Mouse (Mus musculus): ENCODE results near the gene Erbin. TPM values are rescaled to one million over a fixed set of nuclear protein-coding genes. Genes with fewer than 3 reads are reported as not detected.

Gene Erbin
- 16.8 and 17.2 TPM in 2 replicates for polyA plus RNA-seq (2015; fragmentation: Nextera tagmentation; extraction: Ambion mirVana)

- WGBS: under 1% methylated on average over 50 of the region's 93 CpGs
- Histone ChIP-seq H3K9ac (ENCODE audit: low read length) (peak within 1 kb of the TSS; percentile 100), H3K9me3 (ENCODE audit: control insufficient read depth, low read length) (no peaks in the 10 kb centered on the region), H3K27ac (ENCODE audit: low read length) (peak within 1 kb of the TSS; percentile 100), H3K4me2 (ENCODE audit: low read depth, low read length) (peak within 1 kb of the TSS; percentile 72), H3K27me3 (ENCODE audit: control insufficient read depth, insufficient read depth, low read depth, low read length) (no peaks in the 10 kb centered on the region), H3K4me1 (replicated peaks; ENCODE audit: control insufficient read depth, insufficient read depth, low read length) (peaks cover 13% of the 10 kb centered on the region), H3K36me3 (ENCODE audit: control insufficient read depth, insufficient read depth, low read length) (no peaks in the 10 kb centered on the region), H3K4me3 (ENCODE audit: low read length) (peak within 1 kb of the TSS; percentile 94)
- ATAC-seq (ENCODE audit: low read depth): peak; percentile 77
These were observed at the start of gene Erbin for GRCm38 (mm10) chr13:103920261-103920932. Erbin (minus strand) TSS chr13:103920514.

- 65% methylated on average over 6 of the region's 6 CpGs for WGBS
- no peaks in the 10 kb centered on the region for H3K27me3 ChIP-seq (ENCODE audit: control insufficient read depth, insufficient read depth, low read depth, low read length)
These were observed 49.6 kb upstream of the Erbin start for GRCm38 (mm10) chr13:103969912-103970311.

GRCm38 (mm10) chr13:103967987-103968386 is 47.7 kb upstream of the Erbin start:
- WGBS: 88% methylated on average over 9 of the region's 9 CpGs
- H3K4me2 ChIP-seq (ENCODE audit: low read depth, low read length): no peak overlapping the region
- H3K36me3 ChIP-seq (ENCODE audit: control insufficient read depth, insufficient read depth, low read length): no peaks in the 10 kb centered on the region
- H3K9me3 ChIP-seq (ENCODE audit: control insufficient read depth, low read length): no peaks in the 10 kb centered on the region
- no peaks in the 10 kb centered on the region for H3K27me3 ChIP-seq (ENCODE audit: control insufficient read depth, insufficient read depth, low read depth, low read length)
- ATAC-seq (ENCODE audit: low read depth): no peak
- H3K9ac ChIP-seq (ENCODE audit: low read length): no peak overlapping the region
- no peak overlapping the region for H3K27ac ChIP-seq (ENCODE audit: low read length)
- no peaks in the 10 kb centered on the region for H3K4me1 ChIP-seq (replicated peaks; ENCODE audit: control insufficient read depth, insufficient read depth, low read length)
- H3K4me3 ChIP-seq (ENCODE audit: low read length): no peak overlapping the region

More at GRCm38 (mm10) chr13:103969912-103970311, 49.6 kb upstream of the Erbin start:
- Histone ChIP-seq H3K36me3 (ENCODE audit: control insufficient read depth, insufficient read depth, low read length) (no peaks in the 10 kb centered on the region), H3K4me3 (ENCODE audit: low read length) (no peak overlapping the region), H3K9me3 (ENCODE audit: control insufficient read depth, low read length) (no peaks in the 10 kb centered on the region), H3K4me1 (replicated peaks; ENCODE audit: control insufficient read depth, insufficient read depth, low read length) (peaks cover 7% of the 10 kb centered on the region; the same call in 1 of the 2 replicates), H3K9ac (ENCODE audit: low read length) (no peak overlapping the region), H3K4me2 (ENCODE audit: low read depth, low read length) (no peak overlapping the region), H3K27ac (ENCODE audit: low read length) (no peak overlapping the region)
- ATAC-seq (ENCODE audit: low read depth): no peak

- Histone ChIP-seq H3K4me1 (replicated peaks; ENCODE audit: control insufficient read depth, insufficient read depth, low read length) (no peaks in the 10 kb centered on the region), H3K9ac (ENCODE audit: low read length) (no peak overlapping the region), H3K27ac (ENCODE audit: low read length) (no peak overlapping the region), H3K4me3 (ENCODE audit: low read length) (no peak overlapping the region), H3K36me3 (ENCODE audit: control insufficient read depth, insufficient read depth, low read length) (no peaks in the 10 kb centered on the region), H3K4me2 (ENCODE audit: low read depth, low read length) (no peak overlapping the region), H3K9me3 (ENCODE audit: control insufficient read depth, low read length) (no peaks in the 10 kb centered on the region), H3K27me3 (ENCODE audit: control insufficient read depth, insufficient read depth, low read depth, low read length) (no peaks in the 10 kb centered on the region)
- WGBS: 73% methylated on average over 8 of the region's 8 CpGs
- no peak for ATAC-seq (ENCODE audit: low read depth)
These were observed 46.4 kb upstream of the Erbin start for GRCm38 (mm10) chr13:103966696-103967215.

DNA sequence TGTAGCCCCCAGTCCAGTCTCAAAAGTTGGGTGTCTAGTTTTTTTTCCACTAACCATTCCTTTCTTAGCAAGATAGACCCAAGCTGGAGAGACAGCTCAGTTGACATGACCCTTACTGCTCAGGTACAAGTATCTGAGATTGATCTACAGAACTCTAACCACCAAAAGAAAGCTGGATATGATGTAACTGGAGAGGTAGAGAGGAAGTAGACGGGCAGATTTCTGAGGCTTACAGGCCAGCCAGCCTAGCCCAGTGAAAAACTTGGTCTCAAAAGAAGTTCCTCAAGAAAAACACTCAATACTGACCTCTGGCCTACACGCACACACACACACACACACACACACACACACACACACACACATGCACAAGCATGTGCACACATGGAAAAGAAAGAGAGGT is 44.9 kb upstream of the Erbin start:
- Histone ChIP-seq H3K4me1 (replicated peaks; ENCODE audit: control insufficient read depth, insufficient read depth, low read length) (no peaks in the 10 kb centered on the region), H3K27ac (ENCODE audit: low read length) (no peak overlapping the region), H3K9ac (ENCODE audit: low read length) (no peak overlapping the region), H3K27me3 (ENCODE audit: control insufficient read depth, insufficient read depth, low read depth, low read length) (no peaks in the 10 kb centered on the region), H3K4me3 (ENCODE audit: low read length) (no peak overlapping the region), H3K9me3 (ENCODE audit: control insufficient read depth, low read length) (no peaks in the 10 kb centered on the region), H3K36me3 (ENCODE audit: control insufficient read depth, insufficient read depth, low read length) (no peaks in the 10 kb centered on the region), H3K4me2 (ENCODE audit: low read depth, low read length) (no peak overlapping the region)
- no peak for ATAC-seq (ENCODE audit: low read depth)
- 98% methylated on average over 2 of the region's 2 CpGs for WGBS

DNA sequence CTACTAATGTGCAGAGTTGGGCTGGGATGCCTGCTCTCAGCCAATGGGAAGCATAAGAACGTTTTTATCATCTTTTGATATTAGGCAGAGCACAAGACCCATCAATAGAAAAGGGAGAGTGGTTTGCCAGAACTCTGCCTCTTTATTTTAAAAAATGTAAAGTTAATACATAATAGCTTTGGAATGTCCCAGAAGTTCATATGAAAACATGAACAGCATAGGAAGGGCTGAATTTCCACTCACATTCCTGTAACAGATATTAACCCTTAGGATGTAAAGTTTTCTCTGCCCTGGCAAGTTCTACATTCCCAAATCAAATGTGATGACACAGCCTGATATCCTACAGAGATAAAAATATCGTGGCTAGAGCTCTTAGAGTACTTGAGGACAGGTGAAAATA is 42.8 kb upstream of the Erbin start:
- Histone ChIP-seq H3K9me3 (ENCODE audit: control insufficient read depth, low read length) (no peaks in the 10 kb centered on the region), H3K27ac (ENCODE audit: low read length) (peak overlapping the region; percentile 4; the same call in 1 of the 2 replicates), H3K4me2 (ENCODE audit: low read depth, low read length) (no peak overlapping the region), H3K4me1 (replicated peaks; ENCODE audit: control insufficient read depth, insufficient read depth, low read length) (0 out of 2 replicates have a peak, but pooled peaks cover 3% of the 10 kb centered on the region), H3K36me3 (ENCODE audit: control insufficient read depth, insufficient read depth, low read length) (no peaks in the 10 kb centered on the region), H3K9ac (ENCODE audit: low read length) (no peak overlapping the region), H3K4me3 (ENCODE audit: low read length) (no peak overlapping the region), H3K27me3 (ENCODE audit: control insufficient read depth, insufficient read depth, low read depth, low read length) (no peaks in the 10 kb centered on the region)
- WGBS: 32% methylated on average over 2 of the region's 2 CpGs
- ATAC-seq (ENCODE audit: low read depth): peak; percentile 39; the same call in 1 of the 2 replicates

- Histone ChIP-seq H3K4me1 (replicated peaks; ENCODE audit: control insufficient read depth, insufficient read depth, low read length) (peaks cover 6% of the 10 kb centered on the region; the same call in 1 of the 2 replicates), H3K27me3 (ENCODE audit: control insufficient read depth, insufficient read depth, low read depth, low read length) (no peaks in the 10 kb centered on the region), H3K36me3 (ENCODE audit: control insufficient read depth, insufficient read depth, low read length) (no peaks in the 10 kb centered on the region), H3K27ac (ENCODE audit: low read length) (no peak overlapping the region), H3K4me2 (ENCODE audit: low read depth, low read length) (no peak overlapping the region), H3K4me3 (ENCODE audit: low read length) (no peak overlapping the region), H3K9me3 (ENCODE audit: control insufficient read depth, low read length) (no peaks in the 10 kb centered on the region), H3K9ac (ENCODE audit: low read length) (no peak overlapping the region)
- WGBS: 71% methylated on average over 5 of the region's 5 CpGs
- ATAC-seq (ENCODE audit: low read depth): no peak
These were observed 39.5 kb upstream of the Erbin start for GRCm38 (mm10) chr13:103959841-103960240.

DNA sequence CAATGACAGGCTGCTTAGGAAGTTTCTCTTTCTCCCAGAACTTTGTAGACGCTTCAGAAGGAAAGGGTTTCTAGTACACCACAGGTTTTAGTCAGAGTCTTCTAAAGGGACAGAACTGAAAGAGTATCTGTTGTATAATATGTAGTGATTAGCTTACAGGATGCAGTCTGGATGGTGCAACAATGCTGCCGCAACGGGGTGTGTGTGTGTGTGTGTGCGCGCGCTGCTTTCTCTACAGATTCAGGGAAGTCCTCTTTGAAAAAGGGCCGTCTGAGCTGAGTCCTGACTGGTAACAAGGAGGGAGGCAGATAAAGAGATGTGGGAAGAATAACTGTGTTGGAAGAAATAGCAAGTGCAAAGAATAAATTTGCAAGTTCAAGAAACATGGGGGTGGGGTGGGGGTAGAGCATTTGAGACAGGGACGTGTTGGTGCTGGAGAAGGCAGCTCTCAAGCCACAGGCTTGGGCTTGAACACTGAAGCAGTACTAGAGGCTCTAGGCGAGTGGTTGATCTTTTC is 38.4 kb upstream of the Erbin start:
- no peaks in the 10 kb centered on the region for H3K36me3 ChIP-seq (ENCODE audit: control insufficient read depth, insufficient read depth, low read length)
- no peak overlapping the region for H3K9ac ChIP-seq (ENCODE audit: low read length)
- H3K27me3 ChIP-seq (ENCODE audit: control insufficient read depth, insufficient read depth, low read depth, low read length): no peaks in the 10 kb centered on the region
- H3K4me1 ChIP-seq (replicated peaks; ENCODE audit: control insufficient read depth, insufficient read depth, low read length): peaks cover 6% of the 10 kb centered on the region; the same call in 1 of the 2 replicates
- no peak for ATAC-seq (ENCODE audit: low read depth)
- H3K4me3 ChIP-seq (ENCODE audit: low read length): no peak overlapping the region
- H3K4me2 ChIP-seq (ENCODE audit: low read depth, low read length): no peak overlapping the region
- H3K27ac ChIP-seq (ENCODE audit: low read length): no peak overlapping the region
- H3K9me3 ChIP-seq (ENCODE audit: control insufficient read depth, low read length): no peaks in the 10 kb centered on the region
- 71% methylated on average over 9 of the region's 9 CpGs for WGBS

- H3K9ac ChIP-seq (ENCODE audit: low read length): no peak overlapping the region
- no peaks in the 10 kb centered on the region for H3K9me3 ChIP-seq (ENCODE audit: control insufficient read depth, low read length)
- WGBS: 35% methylated on average over 8 of the region's 8 CpGs
- H3K4me3 ChIP-seq (ENCODE audit: low read length): no peak overlapping the region
- no peak overlapping the region for H3K4me2 ChIP-seq (ENCODE audit: low read depth, low read length)
- peaks cover 6% of the 10 kb centered on the region; the same call in 1 of the 2 replicates for H3K4me1 ChIP-seq (replicated peaks; ENCODE audit: control insufficient read depth, insufficient read depth, low read length)
- H3K27ac ChIP-seq (ENCODE audit: low read length): no peak overlapping the region
- no peaks in the 10 kb centered on the region for H3K27me3 ChIP-seq (ENCODE audit: control insufficient read depth, insufficient read depth, low read depth, low read length)
- peak; percentile 47 for ATAC-seq (ENCODE audit: low read depth)
- H3K36me3 ChIP-seq (ENCODE audit: control insufficient read depth, insufficient read depth, low read length): no peaks in the 10 kb centered on the region
These were observed 37.0 kb upstream of the Erbin start for GRCm38 (mm10) chr13:103957175-103957940.
